Mouse (Mus musculus): ENCODE results near the gene Msi2. TPM values are rescaled to one million over a fixed set of nuclear protein-coding genes. Genes with fewer than 3 reads are reported as not detected.

The Msi2 gene
- total RNA-seq, 2 experiments from 2014 or later = 105 to 113 TPM

DNA sequence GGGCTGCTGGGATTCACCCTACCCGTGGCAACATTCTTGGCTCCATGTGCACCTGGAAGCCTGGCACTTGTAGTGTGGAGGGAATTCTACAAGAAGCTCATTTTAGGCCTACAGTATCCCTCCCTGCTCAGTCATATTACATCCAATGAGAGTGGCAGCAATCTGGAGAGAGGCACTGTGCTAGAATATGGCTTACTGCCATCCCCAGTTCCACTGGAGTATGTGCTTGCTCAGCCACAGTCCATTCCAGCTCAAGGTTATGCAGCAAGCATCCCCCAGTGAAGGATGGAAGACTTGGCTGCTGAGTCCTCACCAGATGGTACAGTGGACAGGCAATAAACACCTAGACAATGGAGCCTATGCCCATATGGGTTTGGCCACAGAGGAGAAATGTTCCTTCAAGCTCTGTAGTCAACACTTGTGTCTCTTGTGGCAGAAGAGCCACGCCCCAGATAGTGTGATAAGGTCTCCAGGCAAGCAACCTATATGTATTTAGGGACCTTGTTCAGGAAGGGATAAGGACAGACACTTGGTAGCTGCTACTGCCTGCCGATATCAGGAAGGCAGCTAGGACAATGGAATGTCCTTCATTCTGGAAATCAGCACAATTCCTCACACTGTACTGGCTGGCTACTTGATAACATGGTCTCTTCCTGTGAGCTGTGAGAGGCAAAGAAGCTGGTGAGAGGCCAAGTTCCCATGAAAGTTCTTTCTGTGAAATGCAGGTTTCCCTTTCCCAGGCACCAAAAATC lies 366.4 kb downstream of the Msi2 start:
- DNase-seq = no peak

DNA sequence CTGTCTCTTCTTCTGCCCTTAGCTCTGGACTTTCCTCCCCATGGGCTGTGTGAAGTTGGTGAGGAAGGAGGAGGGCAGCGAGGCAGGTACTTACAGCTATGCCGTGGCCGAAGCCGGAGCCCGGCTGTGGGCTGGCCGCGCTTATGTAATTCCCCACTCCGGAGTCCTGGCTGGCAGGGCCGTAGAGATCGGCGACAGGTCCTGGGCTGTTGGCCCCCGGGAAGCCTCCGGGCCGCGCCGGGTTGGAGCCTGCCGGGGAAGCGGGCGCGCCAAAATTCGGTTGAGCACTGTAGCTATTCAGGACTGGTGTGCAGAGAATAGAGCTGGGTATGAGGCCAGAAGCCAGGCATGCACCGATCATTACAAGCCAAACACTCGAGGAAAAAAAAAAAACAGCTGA lies 369.6 kb downstream of the Msi2 start:
- peak; percentile 30 to 38 for DNase-seq

DNA sequence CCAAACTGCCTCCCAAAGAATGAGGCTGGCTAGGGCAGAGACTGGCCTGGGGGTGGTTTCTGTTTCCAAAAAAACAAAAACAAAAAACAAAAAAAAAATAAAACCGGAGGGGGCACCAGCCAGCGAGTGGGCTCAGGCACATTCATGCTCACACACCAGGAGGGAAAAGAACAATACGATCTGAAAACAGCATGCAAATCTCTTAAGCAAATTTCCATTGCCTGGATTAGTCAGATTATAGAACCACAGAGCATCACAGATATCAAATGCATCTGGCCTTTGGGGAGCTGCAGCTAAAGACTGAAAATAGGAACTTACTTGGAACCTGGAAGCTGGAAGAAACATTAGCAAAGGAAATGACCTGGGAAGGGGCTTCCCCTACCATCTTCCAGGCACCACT lies 370.3 kb downstream of the Msi2 start:
- no peak for DNase-seq

- no peak for DNase-seq
Observed at GRCm38 (mm10) chr11:88346066-88346465, 372.2 kb downstream of the Msi2 start.

- DNase-seq = no peak
Observed at GRCm38 (mm10) chr11:88337926-88338325, 380.4 kb downstream of the Msi2 start.

GRCm38 (mm10) chr11:88334893-88335292 lies 383.4 kb downstream of the Msi2 start:
- no peak for DNase-seq

- no peak for DNase-seq
Observed at GRCm38 (mm10) chr11:88332309-88332934, 385.9 kb downstream of the Msi2 start.

- DNase-seq = no peak
Observed at GRCm38 (mm10) chr11:88331722-88332121, 386.6 kb downstream of the Msi2 start.

DNA sequence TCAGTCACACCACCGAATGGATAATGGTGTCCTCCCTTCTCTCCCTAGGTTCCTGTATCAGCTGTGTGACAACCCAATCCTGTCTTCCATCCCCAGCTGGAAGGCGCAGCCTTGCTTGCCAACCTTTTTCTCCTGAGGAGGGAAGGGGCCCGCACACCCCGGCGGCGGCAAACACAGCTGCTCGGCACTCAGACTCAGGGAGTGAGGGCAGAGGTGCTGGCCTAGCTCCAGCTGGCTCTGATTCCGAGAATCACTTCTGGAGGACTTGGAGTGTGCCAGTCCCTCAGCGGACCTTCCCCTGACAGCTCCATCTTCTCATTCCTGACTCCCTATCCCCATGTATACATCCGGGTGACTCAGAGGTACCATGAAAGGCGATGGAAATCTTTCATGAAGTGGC lies 387.5 kb downstream of the Msi2 start:
- DNase-seq = peak in 1 of 2 experiments; percentile 23

DNA sequence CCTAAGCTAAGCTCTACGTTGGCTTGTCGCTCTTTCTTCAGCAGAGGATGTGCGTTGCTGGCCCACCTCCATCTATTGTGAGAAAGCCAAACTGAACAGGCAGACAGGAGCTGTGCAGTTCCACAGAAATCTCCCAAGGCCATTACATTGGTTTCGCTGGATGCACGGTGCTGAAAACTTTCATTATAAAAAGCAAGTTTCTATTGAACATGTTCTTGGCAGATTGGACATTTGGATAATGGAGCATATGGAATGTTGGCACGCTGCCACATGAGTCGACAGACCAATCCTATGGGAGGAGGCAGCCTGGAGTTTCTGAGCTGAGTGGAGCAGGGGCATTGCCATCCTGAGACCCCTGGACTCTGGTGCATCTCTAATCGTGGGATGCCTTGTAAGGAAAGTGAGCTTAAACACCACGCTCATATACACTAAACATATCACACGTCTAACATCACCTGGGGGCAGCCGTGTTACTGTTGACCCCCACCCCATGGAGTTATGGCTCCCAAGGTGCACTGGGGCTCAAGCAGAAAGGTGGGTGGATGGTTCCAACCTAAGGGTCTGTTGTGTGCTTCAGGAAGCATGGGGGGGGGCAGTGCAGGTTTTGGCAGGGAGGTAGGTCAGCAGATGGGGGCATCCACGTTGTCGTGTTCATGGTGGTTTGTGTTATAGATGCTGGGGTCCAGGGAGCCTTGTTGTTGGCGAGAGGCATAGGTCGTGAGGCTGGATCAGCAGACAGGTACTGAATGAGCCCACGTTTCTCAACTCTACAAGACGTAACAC lies 389.3 kb downstream of the Msi2 start:
- DNase-seq = no peak

DNA sequence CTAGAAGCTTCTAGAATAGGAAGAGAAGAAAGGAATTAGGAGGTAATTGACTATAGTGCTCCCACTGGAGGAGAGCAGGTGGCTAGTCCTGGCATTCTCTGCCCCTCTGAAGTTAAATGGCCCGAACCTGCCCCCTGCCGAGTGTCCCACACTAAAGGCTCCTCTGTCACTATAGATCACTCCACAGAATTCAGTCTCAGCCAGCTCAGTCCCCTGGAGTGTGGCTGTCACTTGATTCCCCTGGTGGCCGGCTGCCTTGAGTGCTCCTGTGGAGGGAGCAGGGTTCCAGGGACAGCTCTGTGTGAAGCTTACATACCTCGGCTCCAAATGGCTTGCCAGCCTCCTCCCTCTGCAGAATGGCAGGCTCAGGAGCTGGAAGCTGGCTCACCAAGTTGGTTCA lies 391.3 kb downstream of the Msi2 start:
- no peak for DNase-seq

DNA sequence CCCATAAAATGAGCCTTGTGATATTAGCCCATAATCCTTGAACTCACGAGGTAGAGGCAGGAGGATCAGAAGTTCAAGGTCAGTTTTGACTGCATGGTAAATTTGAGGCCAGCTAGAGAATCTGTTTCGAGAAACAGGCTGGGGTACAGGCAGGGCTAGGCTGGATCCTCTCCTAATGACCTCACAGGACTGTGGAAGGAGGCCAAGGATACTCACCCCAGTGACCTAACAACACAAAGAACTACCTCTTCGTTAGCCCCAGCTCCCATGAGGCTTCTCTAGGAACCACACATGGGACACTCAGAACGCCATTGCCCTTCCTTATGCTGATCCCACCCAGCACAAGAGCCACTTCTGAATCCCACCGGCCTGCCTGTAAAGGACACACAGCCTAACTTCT lies 399.5 kb downstream of the Msi2 start:
- DNase-seq = no peak

DNA sequence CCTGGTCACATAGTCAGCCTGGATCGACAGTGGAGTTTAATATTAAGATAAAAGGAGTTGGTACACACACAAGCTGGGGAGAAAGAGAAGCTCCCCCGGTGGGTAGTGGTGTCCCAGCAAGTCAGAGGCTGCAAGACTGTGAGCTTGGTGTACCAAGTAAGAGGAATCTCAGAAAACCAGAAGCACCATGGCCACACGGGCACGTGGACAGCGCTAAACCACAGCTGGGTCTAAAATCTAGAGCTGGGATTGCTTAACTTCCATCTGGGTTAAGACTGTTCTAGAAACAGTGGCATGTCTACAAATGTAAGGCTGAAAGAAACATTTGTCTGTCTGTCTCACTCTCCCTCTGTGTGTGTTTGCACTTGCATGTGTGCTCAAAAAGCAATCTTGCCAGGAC lies 402.9 kb downstream of the Msi2 start:
- DNase-seq = no peak

DNA sequence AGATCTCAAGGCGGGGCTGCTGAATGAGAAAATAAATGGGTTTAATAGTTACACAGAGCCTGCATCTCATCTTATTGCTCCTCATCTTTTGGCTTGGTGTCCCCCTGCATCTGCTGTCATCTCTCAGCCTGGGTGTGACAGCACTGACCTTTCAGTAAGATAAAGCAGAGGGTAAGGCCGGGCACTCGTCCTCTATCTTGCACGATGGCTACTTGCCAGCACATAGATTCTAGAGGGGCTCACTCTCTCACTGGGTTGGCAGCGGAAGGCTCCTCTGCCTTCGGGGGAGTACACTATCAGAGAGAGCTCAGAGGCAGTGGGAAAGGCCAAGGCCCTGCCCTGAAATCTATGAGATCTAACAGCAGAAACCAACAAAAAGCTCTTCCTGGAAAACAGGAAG lies 403.8 kb downstream of the Msi2 start:
- DNase-seq = no peak

DNA sequence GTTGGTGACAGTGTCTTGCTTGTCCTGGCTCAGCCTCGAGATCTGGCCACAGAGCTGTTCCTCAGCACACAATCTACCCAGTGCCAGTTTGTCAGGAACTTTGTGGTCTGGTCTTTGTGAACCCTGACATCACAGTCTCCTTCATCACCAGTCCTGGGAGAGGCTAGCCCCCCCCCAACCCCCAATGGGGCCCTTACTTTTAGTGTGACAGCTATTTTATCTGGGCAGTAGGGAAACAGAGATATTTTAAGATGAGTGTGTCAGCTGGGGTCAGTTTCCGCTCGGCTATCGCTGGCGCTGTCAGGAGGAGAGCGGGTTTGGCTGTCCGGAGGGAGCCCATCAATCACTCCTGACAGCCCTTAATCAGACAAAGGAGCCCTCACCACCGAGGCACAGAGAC lies 404.8 kb downstream of the Msi2 start:
- no peak for DNase-seq

GRCm38 (mm10) chr11:88311606-88312005 lies 406.7 kb downstream of the Msi2 start:
- no peak for DNase-seq

GRCm38 (mm10) chr11:88310773-88311172 lies 407.5 kb downstream of the Msi2 start:
- no peak for DNase-seq

- DNase-seq = no peak
Observed at GRCm38 (mm10) chr11:88309059-88309700, 409.1 kb downstream of the Msi2 start.

- DNase-seq = no peak
Observed at GRCm38 (mm10) chr11:88307616-88308543, 410.4 kb downstream of the Msi2 start.

GRCm38 (mm10) chr11:88305759-88306158 lies 412.6 kb downstream of the Msi2 start:
- DNase-seq = no peak

DNA sequence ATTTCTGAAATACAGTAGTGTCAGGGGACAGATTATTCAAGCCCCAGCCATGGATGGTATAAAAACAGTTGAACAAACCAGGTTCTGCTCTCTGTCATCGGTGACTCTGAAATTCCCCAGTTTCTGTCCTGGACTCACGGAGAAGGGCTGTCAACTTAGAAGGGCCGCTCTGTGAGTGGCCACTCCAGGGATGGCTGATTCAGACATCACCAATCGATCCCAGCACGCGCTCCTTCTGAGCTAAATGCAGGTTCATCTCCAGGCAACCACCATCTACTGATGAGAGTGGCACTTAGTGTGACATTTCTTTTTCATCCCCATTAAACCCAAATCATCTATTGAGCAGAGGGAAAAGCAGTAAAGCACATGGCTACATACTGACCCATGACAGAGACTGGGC lies 416.7 kb downstream of the Msi2 start:
- DNase-seq = no peak

GRCm38 (mm10) chr11:88299345-88299744 lies 419.0 kb downstream of the Msi2 start:
- DNase-seq = no peak

Data from layer of hippocampus, postnatal 36 days (tissue).